Mouse (Mus musculus) hindbrain, embryonic 16.5 days (tissue): ENCODE results near the gene Mfn2. TPM values are rescaled to one million over a fixed set of nuclear protein-coding genes. Genes with fewer than 3 reads are reported as not detected.

ENCODE experiments used
- ATAC-seq: fragments of 200-750 bp; cut with Nextera tagmentation; 2 replicates; pipeline ENCODE4 v1.8.0; 2017; ENCODE audit warnings: moderate TSS enrichment, moderate library complexity
- H3K27ac ChIP-seq: fragments of 300-500 bp; sonication (generic); 2 replicates; pipeline ENCODE4 v1.5.1; 2014; ENCODE audit warnings: low read depth, mild to moderate bottlenecking, control low read depth, low read length, moderate library complexity
- H3K27me3 ChIP-seq: fragments of 300-500 bp; sonication (generic); replicated peaks from 2 replicates; pipeline ENCODE4 v1.6.1; 2014; ENCODE audit warnings: low read length; ENCODE audit not compliant: control insufficient read depth, insufficient read depth
- H3K36me3 ChIP-seq: fragments of 300-500 bp; sonication (generic); 2 replicates; pipeline ENCODE4 v1.6.1; 2014; ENCODE audit warnings: mild to moderate bottlenecking, low read length, moderate library complexity, mixed read lengths; ENCODE audit not compliant: control insufficient read depth, insufficient read depth
- H3K4me1 ChIP-seq: fragments of 300-500 bp; sonication (generic); 2 replicates; pipeline ENCODE4 v1.6.1; 2014; ENCODE audit warnings: low read depth, low read length; ENCODE audit not compliant: control insufficient read depth, insufficient read depth
- H3K4me2 ChIP-seq: fragments of 300-500 bp; sonication (generic); 2 replicates; pipeline ENCODE4 v1.6.1; 2014; ENCODE audit warnings: mild to moderate bottlenecking, low read length, control low read depth, moderate library complexity
- H3K4me3 ChIP-seq: fragments of 300-500 bp; sonication (generic); 2 replicates; pipeline ENCODE4 v1.5.1; 2014; ENCODE audit warnings: mild to moderate bottlenecking, low read length, control low read depth, moderate library complexity
- H3K9ac ChIP-seq: fragments of 300-500 bp; sonication (generic); 2 replicates; pipeline ENCODE4 v1.6.1; 2014; ENCODE audit warnings: low read depth, mild to moderate bottlenecking, control low read depth, low read length, moderate library complexity
- H3K9me3 ChIP-seq: fragments of 300-500 bp; sonication (generic); 2 replicates; pipeline ENCODE4 v1.6.1; 2014; ENCODE audit warnings: mild to moderate bottlenecking, low read length, moderate library complexity; ENCODE audit not compliant: control insufficient read depth
- WGBS: fragments of 180-500 bp; shearing (Covaris S2); extraction: QIAGEN DNeasy Blood & Tissue Kit; methylation state at CpG from one replicate; pipeline ENCODE4 v1.1.7; 2014; 5-methylcytosine and 5-hydroxymethylcytosine counted together
- polyA plus RNA-seq: library from polyadenylated mRNA; unstranded; fragments of >200 nt; fragmentation: Nextera tagmentation; extraction: Ambion mirVana; gene quantifications from 2 replicates; pipeline ENCODE4 v1.2.1, GENCODE M21; 2015

The Mfn2 gene
- polyA plus RNA-seq, 1 experiment from 2014 or later: 107 TPM

DNA sequence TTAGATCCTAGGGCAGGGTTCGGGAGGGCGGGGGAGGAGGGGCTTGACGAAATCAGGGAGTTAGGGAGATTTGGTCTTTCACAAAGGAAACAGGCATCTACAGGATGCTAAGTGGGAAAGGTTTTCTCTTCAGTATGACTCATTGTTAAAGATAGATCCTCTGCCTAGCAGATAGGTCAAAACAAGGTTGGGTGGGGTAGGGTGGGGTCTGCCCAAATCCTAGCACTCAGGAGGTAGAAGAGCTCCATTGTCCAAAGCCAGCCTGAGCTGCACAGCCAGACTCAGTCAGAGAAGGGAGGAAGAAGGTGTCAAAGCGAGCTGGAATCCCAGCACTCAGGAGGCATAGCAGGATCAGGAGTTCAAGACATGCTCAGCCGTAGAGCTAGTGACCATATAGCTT lies 33.0 kb upstream of the Mfn2 start:
- H3K36me3 ChIP-seq: no peaks in the 10 kb centered on the region
- no peak overlapping the region for H3K4me2 ChIP-seq
- H3K9me3 ChIP-seq: no peaks in the 10 kb centered on the region
- H3K9ac ChIP-seq: no peak overlapping the region
- no peak overlapping the region for H3K4me3 ChIP-seq
- 59% methylated on average over 5 of the region's 5 CpGs for WGBS
- ATAC-seq: no peak
- no peak overlapping the region for H3K27ac ChIP-seq
- H3K27me3 ChIP-seq: no peaks in the 10 kb centered on the region; the same call in 1 of the 2 replicates
- H3K4me1 ChIP-seq: peaks cover 18% of the 10 kb centered on the region

DNA sequence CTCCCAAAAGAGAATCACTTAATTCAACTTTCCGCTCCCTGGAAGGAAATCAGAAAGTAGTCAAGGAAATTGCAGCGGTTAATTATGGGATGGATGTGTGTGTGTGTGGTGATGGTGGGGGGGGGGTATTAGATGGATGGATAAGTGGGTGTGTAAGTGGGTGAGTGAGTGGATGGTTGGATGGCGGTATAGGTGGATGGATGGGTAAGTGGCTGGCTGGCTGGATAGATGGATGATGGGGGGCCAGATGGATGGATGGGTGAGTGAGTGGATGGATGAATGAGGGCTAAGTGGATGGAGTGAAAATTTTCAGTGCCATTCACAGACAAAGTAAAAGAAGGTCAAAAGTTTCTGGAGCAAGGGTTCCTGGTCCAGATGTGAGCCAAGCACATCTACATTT lies 32.5 kb upstream of the Mfn2 start:
- WGBS: 46% methylated on average over 3 of the region's 3 CpGs
- H3K9me3 ChIP-seq: no peaks in the 10 kb centered on the region
- H3K4me2 ChIP-seq: peak overlapping the region; percentile 88
- peak overlapping the region; percentile 74 for H3K9ac ChIP-seq
- no peak overlapping the region; the same call in 1 of the 2 replicates for H3K27ac ChIP-seq
- H3K36me3 ChIP-seq: no peaks in the 10 kb centered on the region
- H3K4me1 ChIP-seq: peaks cover 14% of the 10 kb centered on the region
- ATAC-seq: no peak
- H3K4me3 ChIP-seq: peak overlapping the region; percentile 70
- H3K27me3 ChIP-seq: no peaks in the 10 kb centered on the region; the same call in 1 of the 2 replicates

DNA sequence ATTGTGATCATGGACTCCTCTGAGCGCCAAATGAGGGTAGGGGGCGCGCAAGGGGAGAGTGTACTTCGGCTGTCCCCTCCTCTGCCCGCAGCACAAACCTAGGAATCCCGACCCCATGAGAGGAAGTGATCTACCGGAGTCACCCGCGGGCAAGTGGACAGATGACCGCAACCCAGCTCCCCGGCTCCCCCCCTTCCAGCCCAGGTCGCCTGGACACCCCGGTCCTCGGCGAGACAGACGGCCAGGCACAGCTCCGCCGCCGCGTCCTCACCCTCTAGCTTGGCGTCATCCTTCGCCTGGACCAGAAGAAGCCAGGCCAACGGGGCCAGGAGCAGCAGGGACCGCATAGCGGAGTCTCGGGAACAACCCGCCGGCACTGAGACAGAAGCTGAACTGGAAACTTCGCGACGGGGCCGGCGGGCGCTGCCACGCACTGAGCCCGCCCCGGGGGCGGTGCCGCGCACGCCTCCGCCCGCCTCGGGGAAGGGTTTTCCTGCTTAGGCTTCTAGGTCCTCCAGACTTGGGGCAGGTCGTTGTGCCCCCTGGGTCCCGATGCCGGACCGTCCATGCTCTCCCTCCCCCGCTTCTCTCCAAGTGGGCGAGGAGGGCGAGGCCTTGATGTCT lies 31.9 kb upstream of the Mfn2 start, which contains the start of gene Plod1:
TSS of gene Plod1 (minus strand) at position 437 of the 624 bp plus-strand sequence.
- no peaks in the 10 kb centered on the region for H3K36me3 ChIP-seq
- H3K4me2 ChIP-seq: peak within 1 kb of the TSS; percentile 88
- peak; percentile 67 for ATAC-seq
- peaks cover 8% of the 10 kb centered on the region for H3K4me1 ChIP-seq
- peak within 1 kb of the TSS; percentile 67 for H3K27ac ChIP-seq
- H3K27me3 ChIP-seq: no peaks in the 10 kb centered on the region; the same call in 1 of the 2 replicates
- 1% methylated on average over 44 of the region's 51 CpGs for WGBS
- no peaks in the 10 kb centered on the region for H3K9me3 ChIP-seq
- H3K9ac ChIP-seq: peak within 1 kb of the TSS; percentile 74
- peak within 1 kb of the TSS; percentile 70 for H3K4me3 ChIP-seq

DNA sequence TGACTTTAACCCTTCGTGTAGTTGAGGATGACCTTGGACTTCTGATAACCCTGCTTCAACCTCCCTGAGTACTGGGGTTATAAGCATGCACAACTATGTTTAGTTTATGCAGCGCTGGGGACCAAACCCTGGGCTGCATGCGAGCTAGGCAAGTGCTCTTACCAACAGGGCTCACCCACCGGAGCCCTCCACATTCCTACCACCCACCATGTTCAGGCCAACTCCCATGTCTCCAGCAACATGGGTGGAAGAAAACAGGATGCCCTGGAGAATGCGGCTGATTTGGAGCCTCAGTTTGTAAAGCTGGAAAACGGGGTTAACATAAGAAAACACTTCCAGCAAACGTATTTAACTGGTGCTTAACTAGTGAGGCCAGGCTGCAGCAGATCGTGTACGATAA lies 31.4 kb upstream of the Mfn2 start:
- peak overlapping the region; percentile 74 for H3K9ac ChIP-seq
- no peak overlapping the region for H3K27ac ChIP-seq
- H3K27me3 ChIP-seq: no peaks in the 10 kb centered on the region; the same call in 1 of the 2 replicates
- H3K4me3 ChIP-seq: peak overlapping the region; percentile 70
- WGBS: 24% methylated on average over 9 of the region's 9 CpGs
- H3K36me3 ChIP-seq: no peaks in the 10 kb centered on the region
- H3K9me3 ChIP-seq: no peaks in the 10 kb centered on the region
- H3K4me2 ChIP-seq: peak overlapping the region; percentile 88
- peaks cover 7% of the 10 kb centered on the region for H3K4me1 ChIP-seq
- ATAC-seq: no peak

DNA sequence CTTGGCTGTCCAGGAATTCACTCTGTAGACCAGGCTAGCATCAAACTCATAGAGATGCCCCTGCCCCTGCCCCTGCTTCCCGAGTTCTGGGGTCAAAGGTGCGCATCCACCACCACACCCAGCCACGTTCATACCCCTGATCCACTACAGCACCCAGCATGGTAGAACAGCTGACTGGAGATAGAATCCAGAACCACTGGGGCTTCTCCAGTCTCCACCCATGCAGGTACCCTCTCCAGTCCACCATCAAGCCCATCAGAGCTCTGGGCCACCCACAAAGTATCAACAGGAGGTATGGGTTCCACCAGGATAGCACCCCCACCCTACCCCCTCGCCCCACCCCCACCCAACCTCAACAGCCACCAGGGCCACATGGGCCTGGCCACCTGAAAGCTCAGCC lies 30.1 kb upstream of the Mfn2 start:
- Histone ChIP-seq H3K36me3 (no peaks in the 10 kb centered on the region), H3K27me3 (no peaks in the 10 kb centered on the region; the same call in 1 of the 2 replicates), H3K9me3 (no peaks in the 10 kb centered on the region), H3K27ac (no peak overlapping the region), H3K4me2 (no peak overlapping the region), H3K4me1 (peaks cover 3% of the 10 kb centered on the region), H3K4me3 (no peak overlapping the region), H3K9ac (no peak overlapping the region)
- 85% methylated on average over 4 of the region's 4 CpGs for WGBS
- no peak for ATAC-seq

DNA sequence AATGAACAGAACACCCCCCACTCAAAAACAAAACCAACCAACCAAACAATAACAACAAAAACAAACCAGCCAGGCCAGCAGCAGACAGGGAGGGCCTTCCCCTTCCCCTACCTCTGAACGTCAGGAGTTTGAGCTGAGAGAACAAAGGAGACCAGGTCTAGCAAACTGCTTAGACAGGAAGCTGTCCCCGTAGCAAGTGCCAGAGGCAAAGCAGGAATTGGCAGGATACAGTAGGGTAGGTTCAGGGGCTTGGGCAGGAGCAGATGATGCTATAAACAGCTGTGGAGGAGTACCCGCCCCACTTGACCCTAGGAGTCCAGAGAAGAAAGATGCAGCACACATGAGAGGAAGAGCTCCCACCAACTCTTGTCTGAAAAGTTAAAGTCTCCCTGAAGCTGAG lies 29.6 kb upstream of the Mfn2 start:
- no peak overlapping the region for H3K9ac ChIP-seq
- no peak for ATAC-seq
- H3K4me3 ChIP-seq: no peak overlapping the region
- 63% methylated on average over 3 of the region's 3 CpGs for WGBS
- peaks cover 3% of the 10 kb centered on the region for H3K4me1 ChIP-seq
- no peaks in the 10 kb centered on the region; the same call in 1 of the 2 replicates for H3K27me3 ChIP-seq
- H3K27ac ChIP-seq: no peak overlapping the region
- no peaks in the 10 kb centered on the region for H3K9me3 ChIP-seq
- no peaks in the 10 kb centered on the region for H3K36me3 ChIP-seq
- 0 out of 2 replicates have a peak overlapping the region, but pooled peaks have one; percentile 13 for H3K4me2 ChIP-seq

DNA sequence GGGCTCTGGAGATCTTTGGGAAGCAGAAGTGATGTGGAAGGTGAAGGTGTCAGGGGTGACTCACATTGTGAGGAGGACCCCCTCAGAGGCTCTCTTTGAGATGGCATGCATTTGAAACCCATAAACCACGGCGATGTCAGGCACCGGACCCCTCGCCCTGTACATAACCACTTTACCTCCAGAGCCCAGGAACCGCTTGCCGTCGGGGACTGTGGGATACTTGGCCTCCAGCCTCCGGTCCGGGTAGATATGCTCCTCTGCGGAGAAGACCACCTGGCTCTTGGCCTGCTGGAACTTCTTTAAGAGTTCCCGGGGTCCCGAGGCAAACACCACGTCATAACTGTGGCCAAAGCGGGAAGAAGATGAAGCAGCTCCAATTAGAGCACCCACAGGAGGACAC lies 26.4 kb upstream of the Mfn2 start:
- H3K4me2 ChIP-seq: no peak overlapping the region
- 95% methylated on average over 14 of the region's 14 CpGs for WGBS
- no peaks in the 10 kb centered on the region for H3K36me3 ChIP-seq
- no peaks in the 10 kb centered on the region for H3K27me3 ChIP-seq
- no peak overlapping the region; the same call in 1 of the 2 replicates for H3K9ac ChIP-seq
- no peak overlapping the region for H3K4me3 ChIP-seq
- no peak overlapping the region for H3K27ac ChIP-seq
- peaks cover 1% of the 10 kb centered on the region for H3K4me1 ChIP-seq
- no peak for ATAC-seq
- H3K9me3 ChIP-seq: no peaks in the 10 kb centered on the region

DNA sequence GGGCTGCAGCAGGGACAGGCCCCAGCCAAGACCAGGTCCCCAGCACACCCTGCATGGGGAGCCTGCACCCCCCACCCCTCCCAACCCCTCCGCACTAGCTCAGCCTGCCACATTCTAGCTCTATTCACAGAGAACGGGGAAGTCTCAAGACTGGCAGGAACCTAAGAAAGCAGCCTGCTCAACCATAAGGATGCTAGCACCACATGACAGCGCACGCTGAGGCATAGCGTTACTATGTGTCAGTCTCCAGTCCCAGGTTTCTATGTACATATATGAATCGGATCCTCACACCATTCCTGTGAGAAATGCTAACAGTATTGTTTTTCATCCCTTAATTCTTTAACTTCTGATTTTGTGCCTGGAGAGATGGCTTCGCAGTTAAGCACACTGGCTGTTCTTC lies 24.0 kb upstream of the Mfn2 start:
- Histone ChIP-seq H3K9ac (no peak overlapping the region), H3K27me3 (no peaks in the 10 kb centered on the region), H3K4me2 (no peak overlapping the region), H3K4me3 (no peak overlapping the region), H3K36me3 (no peaks in the 10 kb centered on the region), H3K4me1 (no peaks in the 10 kb centered on the region), H3K27ac (no peak overlapping the region), H3K9me3 (no peaks in the 10 kb centered on the region)
- peak; percentile 43; the same call in 1 of the 2 replicates for ATAC-seq
- WGBS: 79% methylated on average over 7 of the region's 7 CpGs

DNA sequence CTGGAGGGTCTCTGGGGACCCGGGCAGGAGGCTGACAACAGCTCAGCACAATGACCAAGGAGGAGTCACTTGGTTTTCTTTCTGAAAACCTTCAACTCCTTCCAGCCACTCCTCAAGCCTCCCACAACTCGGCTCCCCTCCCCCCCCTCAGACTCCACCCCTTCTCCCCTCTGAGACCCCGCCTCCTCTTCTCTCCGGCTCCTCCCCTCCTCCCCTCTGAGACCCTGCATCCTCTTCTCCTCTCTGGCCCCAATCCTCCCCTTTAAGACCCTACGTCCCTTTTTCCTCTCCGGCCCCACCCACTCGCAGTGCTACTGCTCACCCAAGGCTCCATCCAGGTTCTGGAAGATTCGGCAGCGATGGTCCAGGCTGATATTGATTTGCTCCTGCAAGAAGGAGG lies 23.6 kb upstream of the Mfn2 start:
- H3K4me1 ChIP-seq: no peaks in the 10 kb centered on the region
- no peak for ATAC-seq
- H3K4me3 ChIP-seq: no peak overlapping the region
- no peaks in the 10 kb centered on the region for H3K27me3 ChIP-seq
- H3K4me2 ChIP-seq: no peak overlapping the region
- H3K9me3 ChIP-seq: no peaks in the 10 kb centered on the region
- no peak overlapping the region for H3K9ac ChIP-seq
- H3K27ac ChIP-seq: no peak overlapping the region
- WGBS: 18% methylated on average over 9 of the region's 9 CpGs
- H3K36me3 ChIP-seq: no peaks in the 10 kb centered on the region
